Mouse (Mus musculus): ENCODE results near the gene Zfp444. TPM values are rescaled to one million over a fixed set of nuclear protein-coding genes. Genes with fewer than 3 reads are reported as not detected.

The Zfp444 gene
- polyA plus RNA-seq, 1 experiment from 2014 or later: 66.4 TPM

DNA sequence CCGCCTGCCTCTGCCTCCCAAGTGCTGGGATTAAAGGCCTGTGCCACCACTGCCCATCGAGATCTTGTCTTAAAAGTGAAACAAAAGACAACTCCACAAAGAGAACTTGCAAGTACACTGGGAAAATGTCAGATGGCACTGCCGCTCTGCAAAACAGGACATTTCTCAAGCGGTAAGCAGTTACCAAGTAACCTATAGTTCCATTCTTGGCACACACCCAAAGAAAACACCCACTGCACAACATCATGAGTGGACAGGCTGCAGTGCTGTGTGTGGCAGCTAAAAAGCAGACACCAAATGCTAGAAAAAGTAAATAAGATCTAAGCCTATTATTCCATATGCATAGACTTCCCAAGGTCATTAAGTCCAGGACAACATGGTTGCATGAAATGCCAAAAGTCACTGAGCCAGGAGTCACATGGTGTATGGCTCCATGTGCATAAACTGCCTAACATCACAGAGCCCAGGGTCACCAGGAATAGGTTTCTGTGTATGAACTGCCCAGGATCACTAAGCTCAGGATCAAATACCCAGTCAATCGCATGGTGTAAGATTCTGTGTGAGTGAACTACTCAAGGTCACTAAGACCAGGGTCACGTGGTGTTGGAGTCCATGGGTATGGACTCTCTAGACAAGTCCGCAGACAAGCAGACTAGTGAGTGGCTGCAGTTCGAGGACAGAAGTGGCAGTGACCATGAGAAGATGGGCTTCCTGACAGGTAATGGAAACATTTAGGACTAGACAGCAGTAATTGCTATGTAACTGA, 26.4 kb upstream of the Zfp444 start:
- Histone ChIP-seq H3K4me2 (ENCODE audit: low read depth, low read length) (no peak overlapping the region), H3K27ac (replicated peaks; ENCODE audit: low read depth, low read length) (no peak overlapping the region), H3K9me3 (replicated peaks; ENCODE audit: control insufficient read depth, low read length) (no peaks in the 10 kb centered on the region), H3K27me3 (ENCODE audit: control insufficient read depth, insufficient read depth, low read length) (no peaks in the 10 kb centered on the region), H3K9ac (replicated peaks; ENCODE audit: low read length) (no peak overlapping the region), H3K36me3 (replicated peaks; ENCODE audit: control insufficient read depth, insufficient read depth, low read depth, low read length) (no peaks in the 10 kb centered on the region; the same call in 1 of the 2 replicates), H3K4me3 (ENCODE audit: low read depth, low read length) (no peak overlapping the region), H3K4me1 (ENCODE audit: control insufficient read depth, insufficient read depth, low read length) (no peaks in the 10 kb centered on the region)
- DNase-seq (ENCODE audit: low spot score) (no peak), ATAC-seq (replicated peaks; ENCODE audit: insufficient number of reproducible peaks, low FRiP score, low TSS enrichment, low read depth) (no peak)
- 90% methylated on average over 8 of the region's 8 CpGs for WGBS

DNA sequence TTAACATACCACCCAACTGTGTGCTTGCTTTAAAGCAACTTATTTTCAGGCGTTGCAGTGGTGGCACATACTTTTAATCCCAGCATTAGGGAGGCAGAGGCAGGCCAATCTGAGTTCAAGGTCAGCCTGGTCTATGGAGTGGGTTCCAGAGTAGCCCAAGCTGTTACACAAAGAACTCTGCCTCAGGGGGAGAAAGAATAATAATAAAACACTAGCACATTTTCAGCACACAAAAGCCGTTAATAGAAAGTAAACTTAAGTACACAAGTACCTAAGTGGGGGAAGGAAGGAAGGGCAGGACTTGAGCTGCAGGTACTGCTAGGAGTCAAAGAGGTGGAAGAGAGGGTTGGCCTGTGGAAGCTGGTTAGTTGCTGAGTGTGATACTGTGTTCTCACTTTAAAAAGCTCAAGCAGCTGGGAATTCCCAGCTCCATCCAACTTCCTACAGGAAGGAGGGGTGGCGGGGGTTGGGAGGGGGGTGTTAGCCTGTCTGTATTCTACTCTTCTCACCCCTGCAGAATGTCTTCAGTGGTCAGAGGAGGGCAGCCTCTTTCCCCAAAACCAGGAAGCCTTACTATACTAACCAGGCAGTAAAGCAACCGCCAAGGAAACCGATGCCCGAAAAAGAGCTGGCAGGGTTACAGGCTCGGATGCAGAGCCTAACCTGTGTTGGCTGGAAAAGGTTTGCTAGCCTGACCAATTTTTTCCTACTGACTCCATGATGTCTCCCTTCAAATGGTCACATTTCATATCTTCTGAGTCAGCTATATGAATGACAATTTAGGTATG, 25.6 kb upstream of the Zfp444 start:
- Histone ChIP-seq H3K27me3 (ENCODE audit: control insufficient read depth, insufficient read depth, low read length) (no peaks in the 10 kb centered on the region), H3K9me3 (replicated peaks; ENCODE audit: control insufficient read depth, low read length) (no peaks in the 10 kb centered on the region), H3K4me2 (ENCODE audit: low read depth, low read length) (no peak overlapping the region), H3K9ac (replicated peaks; ENCODE audit: low read length) (no peak overlapping the region), H3K27ac (replicated peaks; ENCODE audit: low read depth, low read length) (no peak overlapping the region), H3K4me1 (ENCODE audit: control insufficient read depth, insufficient read depth, low read length) (no peaks in the 10 kb centered on the region), H3K4me3 (ENCODE audit: low read depth, low read length) (no peak overlapping the region), H3K36me3 (replicated peaks; ENCODE audit: control insufficient read depth, insufficient read depth, low read depth, low read length) (no peaks in the 10 kb centered on the region; the same call in 1 of the 2 replicates)
- 92% methylated on average over 7 of the region's 7 CpGs for WGBS
- DNase-seq (ENCODE audit: low spot score): no peak
- no peak for ATAC-seq (replicated peaks; ENCODE audit: insufficient number of reproducible peaks, low FRiP score, low TSS enrichment, low read depth)

DNA sequence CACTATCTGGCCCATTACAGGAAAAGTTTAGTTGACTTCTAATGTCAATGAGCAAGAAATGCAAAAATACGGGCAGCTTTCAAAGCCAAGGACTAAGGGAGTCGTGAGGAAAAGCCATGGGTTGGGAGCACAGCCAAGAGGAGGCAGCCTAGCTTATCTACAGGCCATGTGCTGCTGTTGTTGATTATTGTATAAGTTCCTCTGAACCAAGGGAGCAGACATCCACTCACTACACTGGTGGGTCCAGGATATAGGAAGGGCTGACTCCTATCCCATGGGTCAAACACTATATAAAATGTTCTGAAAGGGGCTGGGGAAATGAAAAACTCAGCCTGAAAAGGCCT, 25.1 kb upstream of the Zfp444 start:
- H3K9me3 ChIP-seq (replicated peaks; ENCODE audit: control insufficient read depth, low read length): no peaks in the 10 kb centered on the region
- H3K4me1 ChIP-seq (ENCODE audit: control insufficient read depth, insufficient read depth, low read length): no peaks in the 10 kb centered on the region
- H3K27me3 ChIP-seq (ENCODE audit: control insufficient read depth, insufficient read depth, low read length): no peaks in the 10 kb centered on the region
- ATAC-seq (replicated peaks; ENCODE audit: insufficient number of reproducible peaks, low FRiP score, low TSS enrichment, low read depth) (no peak), DNase-seq (ENCODE audit: low spot score) (no peak)
- no peak overlapping the region for H3K4me3 ChIP-seq (ENCODE audit: low read depth, low read length)
- H3K9ac ChIP-seq (replicated peaks; ENCODE audit: low read length): no peak overlapping the region
- no peak overlapping the region for H3K27ac ChIP-seq (replicated peaks; ENCODE audit: low read depth, low read length)
- WGBS: 82% methylated on average over 2 of the region's 2 CpGs
- H3K4me2 ChIP-seq (ENCODE audit: low read depth, low read length): no peak overlapping the region
- no peaks in the 10 kb centered on the region for H3K36me3 ChIP-seq (replicated peaks; ENCODE audit: control insufficient read depth, insufficient read depth, low read depth, low read length)

DNA sequence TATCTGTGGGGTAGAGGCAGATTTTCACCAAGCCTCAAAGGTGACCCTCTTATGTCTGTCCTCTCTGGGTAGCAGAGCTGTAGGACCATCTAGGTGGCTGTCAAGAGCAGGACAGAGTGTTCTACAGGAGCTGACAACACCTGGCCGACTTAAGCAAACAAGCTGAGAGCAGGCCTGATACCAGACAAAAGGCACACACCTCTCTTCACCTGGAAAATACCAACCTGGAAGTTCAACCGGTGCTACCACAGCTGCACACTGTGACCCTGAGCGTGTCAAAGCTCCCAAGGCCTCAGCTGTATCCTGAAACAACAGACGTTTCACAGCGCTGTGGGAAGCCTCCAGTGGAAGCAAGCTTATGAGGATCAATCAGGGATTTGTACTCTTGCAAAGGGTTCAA, 24.3 kb upstream of the Zfp444 start:
- Histone ChIP-seq H3K9me3 (replicated peaks; ENCODE audit: control insufficient read depth, low read length) (no peaks in the 10 kb centered on the region), H3K4me2 (ENCODE audit: low read depth, low read length) (no peak overlapping the region), H3K4me3 (ENCODE audit: low read depth, low read length) (no peak overlapping the region), H3K9ac (replicated peaks; ENCODE audit: low read length) (no peak overlapping the region; the same call in 1 of the 2 replicates), H3K27ac (replicated peaks; ENCODE audit: low read depth, low read length) (no peak overlapping the region), H3K4me1 (ENCODE audit: control insufficient read depth, insufficient read depth, low read length) (no peaks in the 10 kb centered on the region), H3K36me3 (replicated peaks; ENCODE audit: control insufficient read depth, insufficient read depth, low read depth, low read length) (no peaks in the 10 kb centered on the region), H3K27me3 (ENCODE audit: control insufficient read depth, insufficient read depth, low read length) (no peaks in the 10 kb centered on the region)
- WGBS: 87% methylated on average over 5 of the region's 5 CpGs
- DNase-seq (ENCODE audit: low spot score) (no peak), ATAC-seq (replicated peaks; ENCODE audit: insufficient number of reproducible peaks, low FRiP score, low TSS enrichment, low read depth) (no peak)

DNA sequence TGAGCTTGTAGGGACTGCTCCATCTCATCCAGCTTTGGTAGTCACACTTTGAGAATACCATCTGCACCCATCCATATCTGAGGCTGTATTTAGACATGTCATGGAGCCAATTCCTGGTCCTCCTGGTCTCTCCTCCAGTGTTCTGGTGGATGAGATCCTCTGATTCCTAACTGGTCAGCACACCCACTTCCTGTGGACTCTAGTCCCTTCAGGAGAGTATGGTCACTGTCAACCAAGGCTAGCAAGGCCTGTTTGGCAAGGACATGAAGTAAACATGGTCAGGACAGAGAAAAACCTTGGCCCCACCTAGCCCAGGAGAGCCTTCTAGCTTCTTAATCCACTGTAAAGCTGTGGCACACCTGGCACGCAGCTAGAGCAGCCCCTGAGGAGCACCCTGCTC, 20.8 kb upstream of the Zfp444 start:
- ATAC-seq (replicated peaks; ENCODE audit: insufficient number of reproducible peaks, low FRiP score, low TSS enrichment, low read depth) (no peak), DNase-seq (ENCODE audit: low spot score) (no peak)
- H3K36me3 ChIP-seq (replicated peaks; ENCODE audit: control insufficient read depth, insufficient read depth, low read depth, low read length): no peaks in the 10 kb centered on the region
- H3K9ac ChIP-seq (replicated peaks; ENCODE audit: low read length): no peak overlapping the region
- no peak overlapping the region for H3K4me3 ChIP-seq (ENCODE audit: low read depth, low read length)
- no peaks in the 10 kb centered on the region for H3K27me3 ChIP-seq (ENCODE audit: control insufficient read depth, insufficient read depth, low read length)
- no peak overlapping the region for H3K27ac ChIP-seq (replicated peaks; ENCODE audit: low read depth, low read length)
- no peaks in the 10 kb centered on the region for H3K4me1 ChIP-seq (ENCODE audit: control insufficient read depth, insufficient read depth, low read length)
- no peaks in the 10 kb centered on the region for H3K9me3 ChIP-seq (replicated peaks; ENCODE audit: control insufficient read depth, low read length)
- WGBS: 94% methylated on average over 1 of the region's 1 CpGs
- no peak overlapping the region for H3K4me2 ChIP-seq (ENCODE audit: low read depth, low read length)

DNA sequence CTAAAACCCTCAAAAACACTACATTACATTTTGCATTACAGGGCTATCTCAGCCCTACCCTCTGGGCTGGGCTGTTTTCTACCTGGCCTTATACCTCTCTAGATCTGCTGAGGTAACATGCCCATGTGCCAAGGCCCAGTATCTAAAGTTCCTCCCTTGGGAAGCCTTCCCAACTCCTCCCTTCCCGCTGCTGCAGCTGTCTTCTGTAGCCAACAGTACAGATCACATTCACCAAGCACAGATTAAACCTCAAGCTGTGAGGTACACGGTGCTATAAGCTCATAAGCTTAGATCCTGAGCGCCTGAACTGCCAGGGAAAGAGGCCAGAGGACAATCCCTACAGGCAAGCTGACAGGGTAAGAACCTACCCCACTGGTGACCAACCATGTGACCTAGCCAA, 20.0 kb upstream of the Zfp444 start:
- Histone ChIP-seq H3K27ac (replicated peaks; ENCODE audit: low read depth, low read length) (no peak overlapping the region), H3K4me2 (ENCODE audit: low read depth, low read length) (no peak overlapping the region), H3K4me3 (ENCODE audit: low read depth, low read length) (no peak overlapping the region), H3K4me1 (ENCODE audit: control insufficient read depth, insufficient read depth, low read length) (no peaks in the 10 kb centered on the region), H3K9ac (replicated peaks; ENCODE audit: low read length) (no peak overlapping the region), H3K9me3 (replicated peaks; ENCODE audit: control insufficient read depth, low read length) (no peaks in the 10 kb centered on the region), H3K27me3 (ENCODE audit: control insufficient read depth, insufficient read depth, low read length) (no peaks in the 10 kb centered on the region), H3K36me3 (replicated peaks; ENCODE audit: control insufficient read depth, insufficient read depth, low read depth, low read length) (no peaks in the 10 kb centered on the region)
- 88% methylated on average over 3 of the region's 3 CpGs for WGBS
- DNase-seq (ENCODE audit: low spot score): no peak
- no peak for ATAC-seq (replicated peaks; ENCODE audit: insufficient number of reproducible peaks, low FRiP score, low TSS enrichment, low read depth)

DNA sequence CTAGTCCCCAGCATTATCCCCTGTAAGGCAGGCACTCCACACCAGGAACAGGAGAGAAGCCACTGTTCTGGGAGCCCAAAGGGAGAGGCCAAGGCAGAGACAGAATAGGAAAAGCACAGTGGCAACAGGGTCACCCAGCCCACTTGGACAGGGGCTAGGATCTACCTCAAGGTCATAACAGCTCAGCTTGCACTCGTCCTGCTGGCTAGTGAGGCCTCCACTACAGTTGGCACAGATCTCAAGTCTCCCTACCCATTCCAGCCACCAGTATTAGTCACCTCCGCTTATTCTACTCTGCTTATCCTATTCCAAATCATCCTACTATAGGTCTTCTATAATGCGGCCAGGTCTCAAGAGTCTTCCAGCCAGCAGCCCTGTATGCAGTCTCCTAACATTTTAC, 18.9 kb upstream of the Zfp444 start:
- Histone ChIP-seq H3K4me3 (ENCODE audit: low read depth, low read length) (no peak overlapping the region), H3K36me3 (replicated peaks; ENCODE audit: control insufficient read depth, insufficient read depth, low read depth, low read length) (no peaks in the 10 kb centered on the region), H3K4me2 (ENCODE audit: low read depth, low read length) (no peak overlapping the region), H3K27ac (replicated peaks; ENCODE audit: low read depth, low read length) (no peak overlapping the region), H3K4me1 (ENCODE audit: control insufficient read depth, insufficient read depth, low read length) (no peaks in the 10 kb centered on the region), H3K9me3 (replicated peaks; ENCODE audit: control insufficient read depth, low read length) (no peaks in the 10 kb centered on the region), H3K27me3 (ENCODE audit: control insufficient read depth, insufficient read depth, low read length) (no peaks in the 10 kb centered on the region), H3K9ac (replicated peaks; ENCODE audit: low read length) (no peak overlapping the region)
- WGBS: 87% methylated on average over 3 of the region's 3 CpGs
- ATAC-seq (replicated peaks; ENCODE audit: insufficient number of reproducible peaks, low FRiP score, low TSS enrichment, low read depth) (no peak), DNase-seq (ENCODE audit: low spot score) (no peak)

DNA sequence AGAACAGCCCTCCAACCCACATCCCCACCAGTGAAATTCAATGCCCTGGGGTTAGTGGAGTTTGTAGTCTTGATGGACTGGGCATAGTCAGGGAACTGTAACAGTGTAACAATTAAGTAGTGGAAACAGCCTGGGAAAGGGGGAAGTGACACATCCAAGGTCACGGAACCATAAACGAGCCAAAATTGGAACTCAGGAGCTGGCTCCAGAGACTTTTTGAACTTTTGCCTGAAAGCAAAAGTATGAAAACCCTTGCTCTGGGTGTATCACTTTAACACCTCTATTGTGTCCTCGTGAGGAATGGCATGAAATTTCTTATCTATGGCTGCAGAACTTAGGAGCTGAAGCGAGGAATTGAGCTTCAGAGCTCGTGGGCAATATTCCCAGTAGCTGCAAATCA, 17.9 kb upstream of the Zfp444 start:
- Histone ChIP-seq H3K36me3 (replicated peaks; ENCODE audit: control insufficient read depth, insufficient read depth, low read depth, low read length) (no peaks in the 10 kb centered on the region), H3K4me1 (ENCODE audit: control insufficient read depth, insufficient read depth, low read length) (no peaks in the 10 kb centered on the region), H3K27me3 (ENCODE audit: control insufficient read depth, insufficient read depth, low read length) (no peaks in the 10 kb centered on the region), H3K4me3 (ENCODE audit: low read depth, low read length) (peak overlapping the region; percentile 84), H3K9ac (replicated peaks; ENCODE audit: low read length) (no peak overlapping the region; the same call in 1 of the 2 replicates), H3K9me3 (replicated peaks; ENCODE audit: control insufficient read depth, low read length) (no peaks in the 10 kb centered on the region), H3K4me2 (ENCODE audit: low read depth, low read length) (no peak overlapping the region; the same call in 1 of the 2 replicates), H3K27ac (replicated peaks; ENCODE audit: low read depth, low read length) (no peak overlapping the region)
- 87% methylated on average over 5 of the region's 5 CpGs for WGBS
- ATAC-seq (replicated peaks; ENCODE audit: insufficient number of reproducible peaks, low FRiP score, low TSS enrichment, low read depth): no peak
- DNase-seq (ENCODE audit: low spot score): no peak
